Mouse (Mus musculus) midbrain, embryonic 13.5 days (tissue): Measurements from ENCODE around the gene Nmnat2. TPM values are rescaled to one million over a fixed set of nuclear protein-coding genes. Genes with fewer than 3 reads are reported as not detected.

Experiments used
- polyA plus RNA-seq: library from polyadenylated mRNA; unstranded; fragments of >200 nt; fragmentation: Nextera tagmentation; extraction: Ambion mirVana; gene quantifications from 2 replicates; pipeline ENCODE4 v1.2.1, GENCODE M21; 2015

Gene Nmnat2
- polyA plus RNA-seq, 1 experiment from 2014 or later: 62.3 TPM

Other genes starting within 250 kb of the Nmnat2 start
- not detected in 2 replicates for gene Apobec4, start 204.4 kb upstream of the Nmnat2 start, polyA plus RNA-seq
- gene Rgl1, start 188.6 kb upstream of the Nmnat2 start, polyA plus RNA-seq: 12.9 and 17.0 TPM in 2 replicates
- 339 and 353 TPM in 2 replicates for gene Arpc5, start 188.5 kb upstream of the Nmnat2 start, polyA plus RNA-seq
- 2.3 and 3.0 TPM in 2 replicates for gene Ncf2, start 154.8 kb upstream of the Nmnat2 start, polyA plus RNA-seq
- 36.5 and 36.9 TPM in 2 replicates for gene Smg7, start 52.3 kb upstream of the Nmnat2 start, polyA plus RNA-seq
- gene Lamc2, start 231.5 kb downstream of the Nmnat2 start, polyA plus RNA-seq: 0.44 and 0.53 TPM in 2 replicates